Mouse (Mus musculus) forelimb bud, embryonic 11.5 days (tissue): Measurements from ENCODE around the gene Clk3.

Experiments
- DNase-seq: peaks from one replicate; pipeline ENCODE4 v3.0.0-alpha.2; 2012; ENCODE audit warnings: low read depth, low spot score

Clk3 gene

GRCm38 (mm10) chr9:57770836-57771235, 5.2 kb upstream of the Clk3 start:
- no peak for DNase-seq

GRCm38 (mm10) chr9:57770214-57770613, 4.6 kb upstream of the Clk3 start:
- no peak for DNase-seq

GRCm38 (mm10) chr9:57769539-57770069, 3.9 kb upstream of the Clk3 start:
- no peak for DNase-seq

- DNase-seq: no peak
Measured at GRCm38 (mm10) chr9:57767231-57767630, 1.6 kb upstream of the Clk3 start.

- no peak for DNase-seq
Measured at GRCm38 (mm10) chr9:57766431-57766830, 771 bp upstream of the Clk3 start.

GRCm38 (mm10) chr9:57764974-57765363, 691 bp downstream of the Clk3 start:
- peak; percentile 89 for DNase-seq

- no peak for DNase-seq
Measured at GRCm38 (mm10) chr9:57764147-57764973, 1.3 kb downstream of the Clk3 start.

GRCm38 (mm10) chr9:57762563-57762991, 3.1 kb downstream of the Clk3 start:
- DNase-seq: no peak

GRCm38 (mm10) chr9:57761563-57762551, 3.8 kb downstream of the Clk3 start:
- DNase-seq: no peak

GRCm38 (mm10) chr9:57760416-57761146, 5.1 kb downstream of the Clk3 start:
- DNase-seq: no peak

GRCm38 (mm10) chr9:57759289-57759688, 6.4 kb downstream of the Clk3 start:
- peak; percentile 47 for DNase-seq

GRCm38 (mm10) chr9:57758528-57758927, 7.1 kb downstream of the Clk3 start:
- DNase-seq: no peak

GRCm38 (mm10) chr9:57757578-57757977, 8.1 kb downstream of the Clk3 start:
- no peak for DNase-seq

GRCm38 (mm10) chr9:57750901-57751300, 14.8 kb downstream of the Clk3 start:
- no peak for DNase-seq

GRCm38 (mm10) chr9:57748831-57749230, 16.8 kb downstream of the Clk3 start:
- DNase-seq: no peak

- DNase-seq: no peak
Measured at GRCm38 (mm10) chr9:57748137-57748536, 17.5 kb downstream of the Clk3 start.

GRCm38 (mm10) chr9:57747067-57747466, 18.6 kb downstream of the Clk3 start:
- no peak for DNase-seq

- peak; percentile 46 for DNase-seq
Measured at GRCm38 (mm10) chr9:57744462-57745091, 21.1 kb downstream of the Clk3 start.

GRCm38 (mm10) chr9:57739863-57740262, 25.8 kb downstream of the Clk3 start:
- DNase-seq: no peak

- no peak for DNase-seq
Measured at GRCm38 (mm10) chr9:57733606-57734005, 32.1 kb downstream of the Clk3 start.

GRCm38 (mm10) chr9:57728312-57728711, 37.3 kb downstream of the Clk3 start:
- DNase-seq: no peak
